Mouse (Mus musculus): ENCODE results near the gene Olfr470. TPM values are rescaled to one million over a fixed set of nuclear protein-coding genes. Genes with fewer than 3 reads are reported as not detected.
"Not testable (repeated sequence)": the region's sequence is repeated elsewhere in the genome, so short reads cannot be mapped to it uniquely, and the experiment has no call there.

Gene Olfr470
- not detected for polyA plus RNA-seq (2012; fragmentation: generic; extraction: Trizol)

DNA sequence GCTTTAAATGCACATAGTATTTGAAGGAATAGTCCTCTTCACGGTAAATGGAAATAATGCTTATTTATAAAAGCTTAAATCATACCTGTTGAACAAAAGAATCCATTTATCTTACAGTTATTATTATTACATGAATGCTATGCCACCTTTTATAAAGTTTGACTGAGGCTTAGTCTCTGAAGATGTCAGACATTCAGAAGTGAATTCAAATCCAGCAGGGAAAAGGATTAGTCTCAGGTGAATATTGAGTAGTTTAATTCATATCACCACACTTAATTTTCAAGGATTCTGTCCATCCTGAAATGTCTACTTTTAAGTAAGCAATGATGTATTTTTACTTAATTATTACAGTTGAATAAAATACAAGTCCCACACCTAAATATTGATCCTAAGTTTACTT lies at the start of gene Olfr470:
Gene Olfr470 (minus strand): TSS at position 101 of the 400 bp plus-strand sequence.
- not testable (repeated sequence) for H3K27me3 ChIP-seq (ENCODE audit: control insufficient read depth, insufficient read depth, insufficient read length); H3ac ChIP-seq (ENCODE audit: control insufficient read depth, insufficient read length); H3K36me3 ChIP-seq (ENCODE audit: control insufficient read depth, insufficient read depth)

DNA sequence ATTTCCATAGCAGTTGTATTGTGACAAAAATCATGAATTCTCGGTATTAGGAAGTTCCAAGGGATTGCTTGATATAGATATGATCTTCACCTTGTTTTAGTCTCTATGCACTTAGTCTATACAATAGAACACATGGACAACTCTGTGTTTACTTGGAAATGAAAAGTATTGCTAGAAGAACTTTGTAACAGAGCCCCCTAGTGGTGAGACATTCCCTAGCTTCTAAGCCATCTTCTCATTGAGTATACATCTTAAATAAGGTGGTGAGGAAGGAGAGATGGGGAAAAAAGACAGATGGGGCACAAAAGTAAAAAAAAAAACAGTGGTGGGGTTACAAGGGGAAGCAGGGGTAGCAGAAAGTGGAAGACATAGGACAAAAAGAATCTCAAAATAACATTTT lies 5.6 kb downstream of the Olfr470 start:
- H3ac ChIP-seq (ENCODE audit: control insufficient read depth, insufficient read length) = no peak overlapping the region
- no peaks in the 10 kb centered on the region for H3K27me3 ChIP-seq (ENCODE audit: control insufficient read depth, insufficient read depth, insufficient read length)
- H3K79me2 ChIP-seq (ENCODE audit: control insufficient read depth, insufficient read depth) = no peaks in the 10 kb centered on the region
- no peak overlapping the region for H3K4me2 ChIP-seq (ENCODE audit: low read depth)
- H3K36me3 ChIP-seq (ENCODE audit: control insufficient read depth, insufficient read depth) = no peaks in the 10 kb centered on the region
- TF ChIP-seq USF1 (IDR thresholded peaks at IDR 0.05; ENCODE audit: low read depth) (no peak), SRF (IDR thresholded peaks at IDR 0.05; ENCODE audit: control insufficient read depth, insufficient read length, low read depth) (no peak), REST (IDR thresholded peaks at IDR 0.05; ENCODE audit: insufficient read depth, insufficient read length) (no peak), MAX (IDR thresholded peaks at IDR 0.05; ENCODE audit: low read depth) (no peak), POLR2A (IDR thresholded peaks at IDR 0.05; ENCODE audit: insufficient read length, low read depth) (no peak), E2F4 (IDR thresholded peaks at IDR 0.05; ENCODE audit: insufficient read depth) (no peak), MYOG (IDR thresholded peaks at IDR 0.05; ENCODE audit: control insufficient read depth in 1 of 3, insufficient read depth in 1 of 3, insufficient read length in 2 of 3, low read depth in 2 of 3) (no peak), POLR2AphosphoS2 (IDR thresholded peaks at IDR 0.05; ENCODE audit: insufficient read length, low read depth) (no peak), TCF3 (IDR thresholded peaks at IDR 0.05; ENCODE audit: insufficient read length, low read depth) (no peak), MYOD1 (IDR thresholded peaks at IDR 0.05; ENCODE audit: control insufficient read depth in 1 of 3, insufficient read length in 2 of 3, low read depth in 2 of 3) (no peak)
- H3K4me3 ChIP-seq = no peak overlapping the region

More for the DNA sequence above, at the start of gene Olfr470:
- H3K79me2 ChIP-seq (ENCODE audit: control insufficient read depth, insufficient read depth); H3K4me3 ChIP-seq; H3K4me2 ChIP-seq (ENCODE audit: low read depth): not testable (repeated sequence)

DNA sequence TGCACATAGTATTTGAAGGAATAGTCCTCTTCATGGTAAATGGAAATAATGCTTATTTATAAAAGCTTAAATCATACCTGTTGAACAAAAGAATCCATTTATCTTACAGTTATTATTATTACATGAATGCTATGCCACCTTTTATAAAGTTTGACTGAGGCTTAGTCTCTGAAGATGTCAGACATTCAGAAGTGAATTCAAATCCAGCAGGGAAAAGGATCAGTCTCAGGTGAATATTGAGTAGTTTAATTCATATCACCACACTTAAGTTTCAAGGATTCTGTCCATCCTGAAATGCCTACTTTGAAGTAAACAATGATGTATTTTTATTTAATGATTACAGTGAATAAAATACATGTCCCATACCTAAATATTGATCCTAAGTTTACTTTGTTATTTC lies 21.8 kb downstream of the Olfr470 start, which contains the start of gene Olfr469:
Gene Olfr469 (minus strand): TSS at position 101 of the 400 bp plus-strand sequence.
- not testable (repeated sequence) for H3K4me3 ChIP-seq; H3ac ChIP-seq (ENCODE audit: control insufficient read depth, insufficient read length); H3K4me2 ChIP-seq (ENCODE audit: low read depth); H3K79me2 ChIP-seq (ENCODE audit: control insufficient read depth, insufficient read depth); H3K27me3 ChIP-seq (ENCODE audit: control insufficient read depth, insufficient read depth, insufficient read length); H3K36me3 ChIP-seq (ENCODE audit: control insufficient read depth, insufficient read depth)

DNA sequence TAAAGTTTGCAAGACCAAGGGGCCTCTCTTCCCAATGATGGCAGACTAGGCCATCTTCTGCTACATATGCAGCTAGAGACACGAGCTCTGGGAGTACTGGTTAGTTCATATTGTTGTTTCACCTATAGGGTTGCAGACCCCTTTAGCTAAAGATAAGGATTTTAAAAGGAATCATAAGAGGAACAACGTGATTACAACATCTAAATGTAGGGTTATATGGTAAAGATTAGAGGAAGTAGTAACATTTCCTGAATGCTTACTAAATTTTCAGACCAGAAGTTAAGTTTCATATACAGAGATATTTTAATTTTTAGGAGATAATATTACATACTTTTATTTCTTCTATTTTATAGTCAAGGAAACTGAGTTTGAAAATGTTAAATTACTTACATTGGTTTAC lies 23.4 kb downstream of the Olfr470 start:
- not testable (repeated sequence) for H3K4me3 ChIP-seq; H3K36me3 ChIP-seq (ENCODE audit: control insufficient read depth, insufficient read depth); H3K79me2 ChIP-seq (ENCODE audit: control insufficient read depth, insufficient read depth)

DNA sequence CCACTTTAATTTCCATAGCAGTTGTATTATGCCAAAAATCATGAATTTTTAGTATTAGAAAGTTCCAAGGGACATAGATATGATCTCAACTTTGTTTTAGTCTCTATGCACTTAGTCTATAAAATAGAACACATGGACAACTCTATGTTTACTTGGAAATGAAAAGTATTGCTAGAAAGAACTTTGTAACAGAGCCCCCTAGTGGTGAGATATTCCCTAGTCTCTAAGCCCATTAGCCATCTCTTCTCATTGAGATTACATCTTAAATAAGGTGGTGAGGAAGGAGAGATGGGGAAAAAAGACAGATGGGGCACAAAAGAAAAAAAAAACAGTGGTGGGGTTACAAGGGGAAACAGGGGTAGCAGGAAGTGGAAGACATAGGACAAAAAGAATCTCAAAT lies 27.8 kb downstream of the Olfr470 start:
- TF ChIP-seq REST (IDR thresholded peaks at IDR 0.05; ENCODE audit: insufficient read depth, insufficient read length) = no peak
- TF ChIP-seq MYOD1 (IDR thresholded peaks at IDR 0.05; ENCODE audit: control insufficient read depth in 1 of 3, insufficient read length in 2 of 3, low read depth in 2 of 3) = no peak
- TF ChIP-seq USF1 (IDR thresholded peaks at IDR 0.05; ENCODE audit: low read depth) = no peak
- no peak for TF ChIP-seq TCF3 (IDR thresholded peaks at IDR 0.05; ENCODE audit: insufficient read length, low read depth)
- Histone ChIP-seq H3K36me3 (ENCODE audit: control insufficient read depth, insufficient read depth) (no peaks in the 10 kb centered on the region), H3K4me2 (ENCODE audit: low read depth) (no peak overlapping the region), H3K27me3 (ENCODE audit: control insufficient read depth, insufficient read depth, insufficient read length) (no peaks in the 10 kb centered on the region), H3K79me2 (ENCODE audit: control insufficient read depth, insufficient read depth) (no peaks in the 10 kb centered on the region), H3ac (ENCODE audit: control insufficient read depth, insufficient read length) (no peak overlapping the region), H3K4me3 (no peak overlapping the region)

More for the DNA sequence above, 23.4 kb downstream of the Olfr470 start:
- not testable (repeated sequence) for H3K4me2 ChIP-seq (ENCODE audit: low read depth); H3K27me3 ChIP-seq (ENCODE audit: control insufficient read depth, insufficient read depth, insufficient read length); H3ac ChIP-seq (ENCODE audit: control insufficient read depth, insufficient read length)

DNA sequence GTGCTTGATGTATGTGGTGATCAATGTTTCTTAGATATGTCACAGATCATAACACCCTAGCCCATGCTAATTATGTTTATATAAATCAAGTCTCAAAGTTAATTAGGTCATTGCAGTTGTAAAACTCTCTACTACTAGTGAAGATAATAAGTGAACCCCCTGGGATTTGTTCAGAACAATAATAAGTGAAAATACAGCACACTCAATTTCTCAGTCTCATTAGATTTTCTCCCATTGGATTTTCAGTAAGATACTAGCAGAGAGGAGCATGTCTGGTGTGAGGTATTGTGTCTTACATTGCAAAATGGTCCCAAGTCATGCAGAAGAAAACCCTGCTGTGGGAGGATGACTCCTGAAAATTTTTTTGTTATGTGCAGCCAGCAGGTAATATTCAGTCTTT lies 35.3 kb downstream of the Olfr470 start, which contains the start of gene Olfr467:
Gene Olfr467 (plus strand): TSS at position 301 of the 400 bp plus-strand sequence.
- Histone ChIP-seq H3K79me2 (ENCODE audit: control insufficient read depth, insufficient read depth) (no peaks in the 10 kb centered on the region), H3ac (ENCODE audit: control insufficient read depth, insufficient read length) (no peak within 1 kb of the TSS), H3K36me3 (ENCODE audit: control insufficient read depth, insufficient read depth) (no peaks in the 10 kb centered on the region), H3K4me2 (ENCODE audit: low read depth) (no peak within 1 kb of the TSS), H3K4me3 (no peak within 1 kb of the TSS), H3K27me3 (ENCODE audit: control insufficient read depth, insufficient read depth, insufficient read length) (no peaks in the 10 kb centered on the region)
- TF ChIP-seq MYOG (IDR thresholded peaks at IDR 0.05; ENCODE audit: control insufficient read depth in 1 of 3, insufficient read depth in 1 of 3, insufficient read length in 2 of 3, low read depth in 2 of 3) (no peak), REST (IDR thresholded peaks at IDR 0.05; ENCODE audit: insufficient read depth, insufficient read length) (no peak), TCF3 (IDR thresholded peaks at IDR 0.05; ENCODE audit: insufficient read length, low read depth) (no peak), MAX (IDR thresholded peaks at IDR 0.05; ENCODE audit: low read depth) (no peak), E2F4 (IDR thresholded peaks at IDR 0.05; ENCODE audit: insufficient read depth) (no peak), CEBPB (IDR thresholded peaks at IDR 0.05; ENCODE audit: insufficient read depth, poor library complexity, severe bottlenecking) (no peak), POLR2A (IDR thresholded peaks at IDR 0.05; ENCODE audit: insufficient read length, low read depth) (no peak), TCF12 (IDR thresholded peaks at IDR 0.05; ENCODE audit: insufficient read depth, poor library complexity, severe bottlenecking) (no peak), POLR2AphosphoS2 (IDR thresholded peaks at IDR 0.05; ENCODE audit: insufficient read length, low read depth) (no peak), MYOD1 (IDR thresholded peaks at IDR 0.05; ENCODE audit: control insufficient read depth in 1 of 3, insufficient read length in 2 of 3, low read depth in 2 of 3) (no peak), SRF (IDR thresholded peaks at IDR 0.05; ENCODE audit: control insufficient read depth, insufficient read length, low read depth) (no peak)

Measured in myocyte (in vitro differentiated cells).